Mouse (Mus musculus) regulatory T cell (primary cell): ENCODE data around the gene Got2.
"Not testable (repeated sequence)": the region's sequence is repeated elsewhere in the genome, so short reads cannot be mapped to it uniquely, and the experiment has no call there.

Experiments used
- in situ Hi-C: fragments of 300-600 bp; cut with MboI, MseI; formaldehyde crosslinking; loops from one replicate; pipeline ENCODE4 v1.15.1; 2025; ENCODE audit warnings: high pct_unique_total_duplicates

Got2 gene

GRCm38 (mm10) chr8:95871690-95872089, 16.7 kb downstream of the Got2 start:
- in situ Hi-C loops: no loop called here

- in situ Hi-C loops: not testable (repeated sequence)
Observed at GRCm38 (mm10) chr8:95864851-95865250, 23.5 kb downstream of the Got2 start.

- in situ Hi-C loops: not testable (repeated sequence)
Observed at GRCm38 (mm10) chr8:95863761-95864440, 24.4 kb downstream of the Got2 start.

GRCm38 (mm10) chr8:95854174-95854573, 34.2 kb downstream of the Got2 start:
- in situ Hi-C loops: no loop called here

GRCm38 (mm10) chr8:95853102-95853843, 35.1 kb downstream of the Got2 start, which contains the start of gene Slc38a7:
Slc38a7 (minus strand) TSS chr8:95853539.
- in situ Hi-C loops: no loop called here

GRCm38 (mm10) chr8:95852290-95852689, 36.1 kb downstream of the Got2 start:
- in situ Hi-C loops: no loop called here

GRCm38 (mm10) chr8:95850326-95850725, 38.0 kb downstream of the Got2 start:
- in situ Hi-C loops: no loop called here

- in situ Hi-C loops: no loop called here
Observed at GRCm38 (mm10) chr8:95848734-95849464, 39.4 kb downstream of the Got2 start.

GRCm38 (mm10) chr8:95848061-95848551, 40.2 kb downstream of the Got2 start:
- in situ Hi-C loops: no loop called here

GRCm38 (mm10) chr8:95845026-95845425, 43.3 kb downstream of the Got2 start:
- in situ Hi-C loops: no loop called here

- in situ Hi-C loops: no loop called here
Observed at GRCm38 (mm10) chr8:95843968-95844367, 44.4 kb downstream of the Got2 start.

- in situ Hi-C loops: no loop called here
Observed at GRCm38 (mm10) chr8:95841436-95841835, 46.9 kb downstream of the Got2 start.

- in situ Hi-C loops: no loop called here
Observed at GRCm38 (mm10) chr8:95839289-95839688, 49.1 kb downstream of the Got2 start.

- in situ Hi-C loops: no loop called here
Observed at GRCm38 (mm10) chr8:95837266-95837665, 51.1 kb downstream of the Got2 start.

GRCm38 (mm10) chr8:95835891-95836290, 52.5 kb downstream of the Got2 start:
- in situ Hi-C loops: no loop called here

GRCm38 (mm10) chr8:95833435-95833984, 54.8 kb downstream of the Got2 start:
- in situ Hi-C loops: no loop called here

- in situ Hi-C loops: no loop called here
Observed at GRCm38 (mm10) chr8:95832603-95833434, 55.5 kb downstream of the Got2 start.

- in situ Hi-C loops: no loop called here
Observed at GRCm38 (mm10) chr8:95830144-95830543, 58.2 kb downstream of the Got2 start.

GRCm38 (mm10) chr8:95825162-95825561, 63.2 kb downstream of the Got2 start, which contains the start of gene Sap18b:
Sap18b (plus strand) TSS chr8:95825346.
- in situ Hi-C loops: loop anchor here (10.0 kb wide), 1 partner anchor 470 kb away; no protein-coding TSS in a partner anchor

- in situ Hi-C loops: loop anchor here (5.0 to 10.0 kb wide), 2 partner anchors 472 to 915 kb away; no protein-coding TSS in a partner anchor
Observed at GRCm38 (mm10) chr8:95822699-95823098, 65.6 kb downstream of the Got2 start.

- in situ Hi-C loops: loop anchor here (5.0 to 10.0 kb wide), 2 partner anchors 473 to 915 kb away; no protein-coding TSS in a partner anchor
Observed at GRCm38 (mm10) chr8:95822096-95822495, 66.3 kb downstream of the Got2 start.
